Mouse (Mus musculus) bone marrow macrophage, adult 2 months (primary cell): Measurements from ENCODE around the gene Mbl1.

Experiments used
- CTCF ChIP-seq: IDR thresholded peaks from 2 replicates; pipeline ENCODE4 v1.5.1; 2012; ENCODE audit warnings: low read depth, mild to moderate bottlenecking, low read length, moderate library complexity
- POLR2A ChIP-seq: IDR thresholded peaks from 2 replicates; pipeline ENCODE4 v1.6.1; 2012; ENCODE audit warnings: mild to moderate bottlenecking, low read depth, low read length, borderline replicate concordance

DNA sequence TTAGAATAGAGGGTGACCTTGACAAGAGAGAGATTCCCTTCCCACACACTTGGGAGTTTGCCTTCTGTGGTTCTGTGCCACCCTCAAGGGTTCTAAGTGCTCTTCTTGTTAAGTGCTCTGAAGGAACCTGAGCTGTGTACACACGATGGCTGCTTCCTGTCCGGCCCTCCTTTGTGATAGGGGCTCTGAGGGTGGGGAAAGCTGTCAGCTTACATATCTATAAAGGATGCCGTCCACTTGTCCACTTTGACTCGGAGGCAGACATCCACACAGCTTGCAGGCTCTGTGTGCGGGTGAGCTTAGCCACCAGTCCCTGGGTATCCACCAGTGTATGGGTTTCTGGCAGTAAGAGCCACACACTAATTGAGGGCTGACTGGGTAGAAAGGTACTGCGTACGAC, 19.7 kb upstream of the Mbl1 start, which contains the start of gene Sftpa1:
- TF ChIP-seq CTCF, result no peak
- TF ChIP-seq POLR2A, result no peak
